Mouse (Mus musculus) thymus, postnatal 0 days (tissue): ENCODE data around the gene Umad1. TPM values are rescaled to one million over a fixed set of nuclear protein-coding genes. Genes with fewer than 3 reads are reported as not detected.

Source experiments
- DNase-seq: peaks from one replicate; pipeline ENCODE4 v3.0.0-alpha.2; 2015; ENCODE audit warnings: low spot score
- polyA plus RNA-seq: library from polyadenylated mRNA; unstranded; fragments of >200 nt; fragmentation: Nextera tagmentation; extraction: Ambion mirVana; gene quantifications from 2 replicates; pipeline ENCODE4 v1.2.1, GENCODE M21; 2015

The Umad1 gene
- polyA plus RNA-seq, 1 experiment from 2014 or later: 22.8 TPM

- no peak for DNase-seq
Observed at GRCm38 (mm10) chr6:8415823-8416222, 156.7 kb downstream of the Umad1 start.

- DNase-seq: no peak
Observed at GRCm38 (mm10) chr6:8416802-8417569, 157.9 kb downstream of the Umad1 start.

GRCm38 (mm10) chr6:8419485-8420186, 160.5 kb downstream of the Umad1 start:
- DNase-seq: no peak

- DNase-seq: no peak
Observed at GRCm38 (mm10) chr6:8420187-8420503, 161.1 kb downstream of the Umad1 start.

GRCm38 (mm10) chr6:8421421-8421820, 162.3 kb downstream of the Umad1 start:
- DNase-seq: no peak

GRCm38 (mm10) chr6:8421959-8422581, 163.0 kb downstream of the Umad1 start:
- DNase-seq: peak; percentile 68

- no peak for DNase-seq
Observed at GRCm38 (mm10) chr6:8423142-8423541, 164.1 kb downstream of the Umad1 start.

GRCm38 (mm10) chr6:8427692-8428091, 168.6 kb downstream of the Umad1 start:
- no peak for DNase-seq

- no peak for DNase-seq
Observed at GRCm38 (mm10) chr6:8430610-8431234, 171.6 kb downstream of the Umad1 start.

GRCm38 (mm10) chr6:8433179-8433578, 174.1 kb downstream of the Umad1 start:
- DNase-seq: peak; percentile 48

- DNase-seq: peak; percentile 55
Observed at GRCm38 (mm10) chr6:8437937-8438336, 178.8 kb downstream of the Umad1 start.

GRCm38 (mm10) chr6:8441814-8442213, 182.7 kb downstream of the Umad1 start:
- no peak for DNase-seq

GRCm38 (mm10) chr6:8446786-8447185, 187.7 kb downstream of the Umad1 start:
- DNase-seq: no peak

- DNase-seq: no peak
Observed at GRCm38 (mm10) chr6:8455599-8455998, 196.5 kb downstream of the Umad1 start.

GRCm38 (mm10) chr6:8458596-8458995, 199.5 kb downstream of the Umad1 start:
- DNase-seq: no peak

- no peak for DNase-seq
Observed at GRCm38 (mm10) chr6:8462447-8462846, 203.4 kb downstream of the Umad1 start.

- no peak for DNase-seq
Observed at GRCm38 (mm10) chr6:8465388-8465787, 206.3 kb downstream of the Umad1 start.

GRCm38 (mm10) chr6:8465985-8466384, 206.9 kb downstream of the Umad1 start:
- no peak for DNase-seq

- no peak for DNase-seq
Observed at GRCm38 (mm10) chr6:8467667-8468337, 208.7 kb downstream of the Umad1 start.

- no peak for DNase-seq
Observed at GRCm38 (mm10) chr6:8469918-8470317, 210.8 kb downstream of the Umad1 start.

- DNase-seq: no peak
Observed at GRCm38 (mm10) chr6:8472125-8472524, 213.0 kb downstream of the Umad1 start.
